Mouse (Mus musculus): ENCODE measurements around the gene Wfdc3.
A peak's percentile ranks its signal among the peaks of the same experiment; 100 is the strongest.

Wfdc3 gene

DNA sequence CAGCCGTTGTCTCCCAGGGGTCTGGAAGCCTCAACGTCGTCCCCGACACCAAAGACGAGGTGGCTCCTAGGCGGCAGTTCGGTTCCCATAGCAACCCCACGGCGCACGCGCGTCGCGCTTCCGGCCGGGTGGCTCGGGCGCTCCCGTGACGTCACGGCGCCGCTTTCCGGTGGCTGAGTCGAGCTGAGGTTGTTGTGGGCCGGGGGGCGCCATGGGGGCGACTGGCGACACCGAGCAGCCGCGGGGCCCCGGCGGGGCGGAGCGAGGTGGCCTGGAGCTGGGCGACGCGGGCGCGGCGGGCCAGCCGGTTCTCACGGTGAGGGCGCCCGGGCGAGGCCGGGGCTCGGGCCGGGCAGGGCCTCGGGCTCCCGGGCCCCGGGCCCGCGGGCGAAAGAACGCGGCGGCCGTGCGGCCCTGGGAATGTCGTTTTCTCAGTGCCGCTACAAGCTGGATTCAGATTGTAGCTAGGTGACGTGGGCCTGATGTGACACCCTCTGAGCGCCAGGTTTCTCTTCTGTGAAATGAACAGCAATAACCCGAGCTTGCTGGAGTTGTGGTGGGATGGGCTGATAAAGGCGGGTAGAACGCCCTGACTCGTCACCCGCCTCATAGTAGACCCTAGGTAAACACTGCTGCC, at the start of gene Wfdc3, which contains the start of gene Dnttip1:
Wfdc3 (minus strand) TSS at position 89 of the 637 bp plus-strand sequence.
Dnttip1 (plus strand) TSS at position 141 of the 637 bp plus-strand sequence.
- peak; percentile 56 for DNase-seq (ENCODE audit: extremely low read depth, low read depth)

GRCm38 (mm10) chr2:164794293-164794692, 48.6 kb upstream of the Wfdc3 start:
- peak; percentile 84 for DNase-seq (ENCODE audit: extremely low read depth, low read depth)

GRCm38 (mm10) chr2:164793772-164794171, 48.0 kb upstream of the Wfdc3 start:
- DNase-seq (ENCODE audit: extremely low read depth, low read depth) = no peak

- DNase-seq (ENCODE audit: extremely low read depth, low read depth) = peak; percentile 30
Observed at GRCm38 (mm10) chr2:164793236-164793635, 47.5 kb upstream of the Wfdc3 start.

GRCm38 (mm10) chr2:164792400-164793190, 46.9 kb upstream of the Wfdc3 start:
- no peak for DNase-seq (ENCODE audit: extremely low read depth, low read depth)

DNA sequence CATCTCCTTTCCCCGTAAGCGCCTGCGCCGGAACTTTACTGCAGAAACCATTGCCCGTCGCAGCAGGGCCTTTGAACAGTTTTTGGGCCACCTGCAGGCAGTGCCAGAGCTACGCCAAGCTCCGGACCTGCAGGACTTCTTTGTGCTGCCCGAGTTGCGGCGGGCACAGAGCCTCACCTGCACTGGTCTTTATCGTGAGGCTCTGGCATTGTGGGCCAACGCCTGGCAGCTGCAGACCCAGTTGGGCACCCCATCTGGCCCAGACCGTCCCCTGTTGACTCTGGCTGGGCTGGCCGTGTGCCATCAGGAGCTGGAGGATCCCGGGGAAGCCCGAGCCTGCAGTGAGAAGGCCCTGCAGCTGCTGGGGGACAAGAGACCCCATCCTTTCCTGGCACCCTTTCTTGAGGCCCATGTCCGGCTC, 46.1 kb upstream of the Wfdc3 start:
- DNase-seq (ENCODE audit: extremely low read depth, low read depth) = no peak

DNA sequence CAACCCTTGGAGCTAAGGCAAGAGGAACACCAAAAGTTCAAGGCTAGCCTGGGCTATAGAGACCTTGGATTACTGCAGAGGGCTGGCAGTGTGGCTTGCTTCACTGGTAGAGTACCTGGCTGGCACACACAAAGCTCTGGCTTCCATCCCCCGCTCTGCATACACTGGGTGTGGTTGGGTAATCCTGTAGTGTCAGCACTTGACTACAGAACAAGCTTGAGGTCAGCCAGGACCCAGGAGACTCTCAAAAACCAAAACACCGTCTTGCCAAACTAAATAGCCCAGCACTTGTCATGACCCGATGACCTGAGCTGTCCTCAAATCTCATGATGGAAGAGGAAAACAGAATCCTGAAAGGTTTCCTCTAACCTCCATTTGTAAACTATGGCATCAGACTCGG, 44.7 kb upstream of the Wfdc3 start:
- DNase-seq (ENCODE audit: extremely low read depth, low read depth) = no peak

DNA sequence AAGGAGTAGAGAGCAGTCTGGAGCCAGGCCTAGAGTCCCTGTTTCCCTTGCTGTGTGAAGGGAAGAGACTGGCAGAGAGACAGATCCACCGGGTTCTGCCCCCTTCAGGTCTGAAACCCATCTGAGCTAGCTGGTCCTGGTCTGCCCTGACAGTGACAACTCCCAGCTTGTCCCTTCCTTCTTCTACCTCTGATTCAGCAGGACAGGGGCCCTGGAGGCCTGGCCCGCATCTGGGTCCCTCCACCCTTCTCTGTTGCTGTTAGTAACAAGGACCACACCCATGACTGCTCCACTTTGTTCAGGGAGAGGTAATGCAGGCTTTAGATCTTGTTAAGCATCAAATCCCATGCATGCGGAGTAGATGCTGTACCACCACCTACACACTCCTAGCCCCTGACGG, 42.7 kb upstream of the Wfdc3 start:
- no peak for DNase-seq (ENCODE audit: extremely low read depth, low read depth)

- no peak for DNase-seq (ENCODE audit: extremely low read depth, low read depth)
Observed at GRCm38 (mm10) chr2:164787779-164788178, 42.0 kb upstream of the Wfdc3 start.

- no peak for DNase-seq (ENCODE audit: extremely low read depth, low read depth)
Observed at GRCm38 (mm10) chr2:164787032-164787431, 41.3 kb upstream of the Wfdc3 start.

- DNase-seq (ENCODE audit: extremely low read depth, low read depth) = no peak
Observed at GRCm38 (mm10) chr2:164786388-164786885, 40.7 kb upstream of the Wfdc3 start.

GRCm38 (mm10) chr2:164785481-164786387, 40.0 kb upstream of the Wfdc3 start, which contains the start of gene Snx21:
Gene Snx21, plus strand, starts transcription at chr2:164785823.
- DNase-seq (ENCODE audit: extremely low read depth, low read depth) = peak; percentile 40

DNA sequence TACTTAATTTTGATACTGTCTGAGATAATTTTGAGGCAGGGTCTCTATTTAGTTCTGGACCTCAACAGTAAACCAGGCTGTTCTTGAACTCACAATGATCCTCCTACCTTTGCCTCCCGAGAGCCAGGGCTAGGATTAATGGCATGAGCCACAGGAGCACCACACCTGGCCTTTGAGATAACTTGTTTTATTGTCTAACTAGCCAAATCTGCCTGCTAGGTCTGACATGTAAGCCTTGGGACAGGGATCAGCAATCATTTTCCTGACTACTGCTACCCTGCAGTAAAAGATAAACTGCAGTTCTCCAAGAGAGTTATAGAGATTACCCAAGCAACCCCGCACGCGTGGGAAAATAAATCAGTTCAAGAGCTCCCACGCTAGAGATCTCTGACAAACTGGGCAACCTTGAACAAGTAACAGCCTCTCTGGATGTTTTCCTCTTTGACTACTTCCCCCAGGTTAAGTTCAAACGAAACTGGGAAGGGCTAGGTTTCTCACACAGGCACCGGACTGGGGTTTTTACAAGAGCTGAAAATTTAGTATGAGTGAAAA, 39.2 kb upstream of the Wfdc3 start:
- DNase-seq (ENCODE audit: extremely low read depth, low read depth) = no peak

- peak; percentile 57 for DNase-seq (ENCODE audit: extremely low read depth, low read depth)
Observed at GRCm38 (mm10) chr2:164783926-164784581, 38.3 kb upstream of the Wfdc3 start.

- no peak for DNase-seq (ENCODE audit: extremely low read depth, low read depth)
Observed at GRCm38 (mm10) chr2:164781876-164782275, 36.1 kb upstream of the Wfdc3 start.

DNA sequence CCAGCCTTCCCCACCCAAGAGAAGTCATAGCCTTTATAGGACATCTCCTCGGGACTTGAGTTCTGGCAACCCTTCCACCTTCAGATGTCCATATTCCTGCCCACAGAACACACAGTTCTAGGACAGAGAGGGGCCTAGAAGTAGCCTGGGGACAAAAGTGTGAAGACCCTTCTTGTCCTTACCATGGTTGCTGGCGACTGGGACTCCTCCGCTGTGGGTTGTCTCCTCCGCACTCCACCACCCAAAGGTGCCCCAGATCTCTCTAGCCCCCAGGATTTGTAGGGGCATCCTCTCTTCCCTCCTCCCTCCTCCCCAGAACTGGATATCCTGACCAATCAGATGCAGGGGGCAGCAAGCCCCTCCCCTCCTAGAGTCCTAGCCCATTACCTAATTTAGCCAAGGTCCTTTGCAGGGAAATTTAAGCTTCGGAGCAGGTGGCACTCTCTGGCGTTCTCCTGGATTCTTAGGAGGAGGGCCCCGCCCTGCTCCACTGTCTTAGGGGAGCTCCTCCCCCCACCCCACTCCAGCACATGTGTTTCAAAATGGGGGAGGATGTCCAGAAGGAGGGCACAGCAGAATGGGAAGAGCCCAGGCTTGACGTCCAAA, 33.9 kb upstream of the Wfdc3 start, which contains the start of gene Tnnc2:
Tnnc2 (minus strand) TSS at position 487 of the 606 bp plus-strand sequence.
- DNase-seq (ENCODE audit: extremely low read depth, low read depth) = no peak

GRCm38 (mm10) chr2:164778809-164779208, 33.1 kb upstream of the Wfdc3 start:
- no peak for DNase-seq (ENCODE audit: extremely low read depth, low read depth)

DNA sequence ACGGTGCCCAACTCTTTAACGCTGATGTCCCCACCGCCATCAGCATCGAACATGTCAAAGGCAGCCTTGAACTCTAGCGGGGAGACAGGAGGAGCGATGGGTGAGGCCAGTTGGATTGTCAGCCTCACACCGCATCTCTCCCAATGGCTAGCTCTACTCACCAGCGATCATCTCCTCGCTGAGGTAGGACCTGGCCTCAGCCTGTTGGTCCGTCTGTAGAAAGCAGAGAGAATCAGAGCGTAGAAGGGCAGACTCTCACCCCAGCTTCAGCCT, 32.2 kb upstream of the Wfdc3 start:
- DNase-seq (ENCODE audit: extremely low read depth, low read depth) = no peak

DNA sequence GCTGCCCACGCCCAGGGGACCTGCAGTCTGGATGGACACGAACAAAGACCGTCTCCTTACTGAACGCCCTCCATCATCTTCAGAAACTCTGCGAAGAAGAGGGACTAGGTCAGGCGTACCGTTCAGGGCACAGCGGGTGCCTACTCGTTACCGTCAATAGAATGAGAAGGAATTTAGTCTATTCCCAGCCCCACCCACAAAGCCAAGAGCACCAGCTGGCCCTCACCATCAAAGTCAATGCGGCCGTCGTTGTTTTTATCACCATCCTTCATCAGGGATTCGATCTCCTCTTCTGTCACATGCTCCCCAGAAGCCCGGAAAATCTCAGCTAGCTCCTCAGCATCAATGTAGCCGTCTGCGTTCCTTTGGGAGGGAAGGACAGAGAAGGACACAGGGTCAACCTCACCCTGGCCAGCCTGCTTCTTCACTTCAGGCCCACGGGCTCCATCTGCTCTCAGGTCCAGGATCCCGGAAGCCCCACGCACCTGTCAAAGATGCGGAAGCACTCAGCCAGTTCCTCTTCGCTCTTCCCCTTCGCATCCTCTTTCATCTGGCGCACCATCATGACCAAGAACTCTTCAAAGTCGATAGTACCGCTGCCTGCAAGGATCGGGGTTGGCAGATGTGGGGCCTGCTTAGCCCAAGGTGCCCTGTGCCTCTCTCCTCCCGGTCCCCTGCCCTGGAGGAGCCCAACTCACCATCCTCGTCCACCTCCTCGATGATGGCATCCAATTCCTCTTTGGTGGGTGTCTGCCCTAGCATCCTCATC, 31.7 kb upstream of the Wfdc3 start:
- DNase-seq (ENCODE audit: extremely low read depth, low read depth) = no peak

DNA sequence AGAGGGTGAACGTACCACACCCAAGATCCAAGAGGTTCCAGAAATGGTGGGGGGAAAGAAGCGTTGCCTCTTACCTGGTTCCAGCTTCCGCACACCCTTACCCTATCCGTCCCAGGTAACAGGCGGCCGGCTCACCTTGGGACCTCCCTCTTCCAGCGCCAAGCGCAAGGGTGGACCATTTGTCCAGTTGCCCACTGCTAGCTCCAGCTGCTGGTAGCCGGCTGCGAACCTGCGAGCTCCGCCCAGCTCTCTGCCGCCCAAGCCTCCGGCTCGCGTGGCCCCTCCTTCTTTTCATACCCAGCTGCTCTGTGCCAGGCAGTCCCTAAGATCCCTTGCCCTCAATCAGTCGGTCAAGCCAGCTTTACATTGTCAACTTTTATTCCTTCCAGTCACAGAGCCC, 31.1 kb upstream of the Wfdc3 start:
- DNase-seq (ENCODE audit: extremely low read depth, low read depth) = no peak

Measured in MEL-GATA-1-ER (cell line).